Mouse (Mus musculus) heart, embryonic 16.5 days (tissue): ENCODE measurements around the gene St3gal3. TPM values are rescaled to one million over a fixed set of nuclear protein-coding genes. Genes with fewer than 3 reads are reported as not detected.

Experiments
- ATAC-seq: fragments of 200-750 bp; cut with Nextera tagmentation; replicated peaks from 2 replicates; pipeline ENCODE4 v1.8.0; 2017; ENCODE audit warnings: moderate number of reproducible peaks; ENCODE audit not compliant: insufficient read depth, low FRiP score; ENCODE audit errors: extremely low read depth
- H3K27ac ChIP-seq: fragments of 300-500 bp; sonication (generic); 2 replicates; pipeline ENCODE4 v1.5.1; 2014; ENCODE audit warnings: mild to moderate bottlenecking, low read length, control low read depth, moderate library complexity
- H3K27me3 ChIP-seq: fragments of 300-500 bp; sonication (generic); 2 replicates; pipeline ENCODE4 v1.6.1; 2014; ENCODE audit warnings: low read length, mixed read lengths; ENCODE audit not compliant: control insufficient read depth, insufficient read depth
- H3K36me3 ChIP-seq: fragments of 300-500 bp; sonication (generic); 2 replicates; pipeline ENCODE4 v1.6.1; 2014; ENCODE audit not compliant: control insufficient read depth, insufficient read depth
- H3K4me1 ChIP-seq: fragments of 300-500 bp; sonication (generic); 2 replicates; pipeline ENCODE4 v1.6.1; 2014; ENCODE audit warnings: low read length, mixed read lengths; ENCODE audit not compliant: control insufficient read depth, insufficient read depth
- H3K4me2 ChIP-seq: fragments of 300-500 bp; sonication (generic); 2 replicates; pipeline ENCODE4 v1.6.1; 2014; ENCODE audit warnings: low read depth, mild to moderate bottlenecking, control low read depth, low read length
- H3K4me3 ChIP-seq: fragments of 300-500 bp; sonication (generic); 2 replicates; pipeline ENCODE4 v1.5.1; 2014; ENCODE audit warnings: mild to moderate bottlenecking, control low read depth, low read length
- H3K9ac ChIP-seq: fragments of 300-500 bp; sonication (generic); 2 replicates; pipeline ENCODE4 v1.6.1; 2014; ENCODE audit warnings: low read length, control low read depth
- H3K9me3 ChIP-seq: fragments of 300-500 bp; sonication (generic); replicated peaks from 2 replicates; pipeline ENCODE4 v1.6.1; 2016; ENCODE audit warnings: low read length; ENCODE audit not compliant: control insufficient read depth
- WGBS: fragments of 180-500 bp; shearing (Covaris S2); extraction: QIAGEN DNeasy Blood & Tissue Kit; methylation state at CpG from one replicate; pipeline ENCODE4 v1.1.7; 2014; 5-methylcytosine and 5-hydroxymethylcytosine counted together
- polyA plus RNA-seq: library from polyadenylated mRNA; unstranded; fragments of >200 nt; fragmentation: Nextera tagmentation; extraction: Ambion mirVana; gene quantifications from 2 replicates; pipeline ENCODE4 v1.2.1, GENCODE M21; 2015

St3gal3 gene
- polyA plus RNA-seq, 1 experiment from 2014 or later, result 7.8 TPM

- Histone ChIP-seq H3K27me3 (no peaks in the 10 kb centered on the region), H3K4me1 (peaks cover 21% of the 10 kb centered on the region), H3K27ac (peak within 1 kb of the TSS; percentile 33; the same call in 1 of the 2 replicates), H3K9ac (peak within 1 kb of the TSS; percentile 90), H3K9me3 (no peaks in the 10 kb centered on the region), H3K36me3 (peaks cover 19% of the 10 kb centered on the region), H3K4me2 (peak within 1 kb of the TSS; percentile 86), H3K4me3 (peak within 1 kb of the TSS; percentile 89)
- peak; percentile 83 for ATAC-seq
- 0% methylated on average over 37 of the region's 37 CpGs for WGBS
Measured at GRCm38 (mm10) chr4:117887133-117887532, 247.6 kb downstream of the St3gal3 start, which contains the start of gene Atp6v0b. Atp6v0b (minus strand) TSS chr4:117887333.

GRCm38 (mm10) chr4:117886644-117887043 lies 248.1 kb downstream of the St3gal3 start:
- 1% methylated on average over 24 of the region's 24 CpGs for WGBS
- Histone ChIP-seq H3K4me3 (peak overlapping the region; percentile 89), H3K9me3 (no peaks in the 10 kb centered on the region), H3K4me2 (peak overlapping the region; percentile 86), H3K9ac (peak overlapping the region; percentile 90), H3K36me3 (peaks cover 19% of the 10 kb centered on the region), H3K27me3 (no peaks in the 10 kb centered on the region), H3K27ac (peak overlapping the region; percentile 33; the same call in 1 of the 2 replicates), H3K4me1 (peaks cover 21% of the 10 kb centered on the region)
- ATAC-seq, result no peak

GRCm38 (mm10) chr4:117885994-117886393 lies 248.7 kb downstream of the St3gal3 start:
- H3K27me3 ChIP-seq, result no peaks in the 10 kb centered on the region
- no peaks in the 10 kb centered on the region for H3K9me3 ChIP-seq
- H3K4me1 ChIP-seq, result peaks cover 17% of the 10 kb centered on the region
- H3K9ac ChIP-seq, result peak overlapping the region; percentile 90; the same call in 1 of the 2 replicates
- no peak overlapping the region for H3K27ac ChIP-seq
- H3K4me2 ChIP-seq, result peak overlapping the region; percentile 86
- peaks cover 19% of the 10 kb centered on the region for H3K36me3 ChIP-seq
- WGBS, result 80% methylated on average over 9 of the region's 9 CpGs
- peak overlapping the region; percentile 89 for H3K4me3 ChIP-seq
- ATAC-seq, result no peak

- WGBS, result 93% methylated on average over 10 of the region's 10 CpGs
- no peak overlapping the region for H3K27ac ChIP-seq
- H3K9me3 ChIP-seq, result no peaks in the 10 kb centered on the region
- no peak overlapping the region for H3K4me3 ChIP-seq
- no peaks in the 10 kb centered on the region for H3K27me3 ChIP-seq
- peaks cover 19% of the 10 kb centered on the region for H3K36me3 ChIP-seq
- H3K4me1 ChIP-seq, result peaks cover 16% of the 10 kb centered on the region
- no peak overlapping the region for H3K9ac ChIP-seq
- ATAC-seq, result no peak
- H3K4me2 ChIP-seq, result no peak overlapping the region
Measured at GRCm38 (mm10) chr4:117885093-117885492, 249.6 kb downstream of the St3gal3 start.

GRCm38 (mm10) chr4:117884146-117884545 lies 250.6 kb downstream of the St3gal3 start:
- peaks cover 16% of the 10 kb centered on the region for H3K4me1 ChIP-seq
- WGBS, result 88% methylated on average over 1 of the region's 1 CpGs
- H3K9me3 ChIP-seq, result no peaks in the 10 kb centered on the region
- H3K4me3 ChIP-seq, result no peak overlapping the region
- no peak overlapping the region for H3K4me2 ChIP-seq
- no peaks in the 10 kb centered on the region for H3K27me3 ChIP-seq
- no peak overlapping the region for H3K27ac ChIP-seq
- no peak overlapping the region for H3K9ac ChIP-seq
- ATAC-seq, result no peak
- H3K36me3 ChIP-seq, result peaks cover 15% of the 10 kb centered on the region

GRCm38 (mm10) chr4:117882701-117883691 lies 251.7 kb downstream of the St3gal3 start, which contains the start of gene B4galt2:
B4galt2 (minus strand) TSS chr4:117883487.
- peak; percentile 53 for ATAC-seq
- peak within 1 kb of the TSS; percentile 79 for H3K4me3 ChIP-seq
- H3K4me2 ChIP-seq, result peak within 1 kb of the TSS; percentile 62
- peaks cover 15% of the 10 kb centered on the region for H3K36me3 ChIP-seq
- H3K27me3 ChIP-seq, result no peaks in the 10 kb centered on the region
- peaks cover 19% of the 10 kb centered on the region for H3K4me1 ChIP-seq
- H3K9me3 ChIP-seq, result no peaks in the 10 kb centered on the region
- 0 out of 2 replicates have a peak within 1 kb of the TSS, but pooled peaks have one; percentile 30 for H3K27ac ChIP-seq
- WGBS, result 2% methylated on average over 86 of the region's 103 CpGs
- H3K9ac ChIP-seq, result peak within 1 kb of the TSS; percentile 85

Other genes starting within 250 kb of the St3gal3 start
- 229 and 244 TPM in 2 replicates for gene Atp6v0b, start 247.6 kb downstream of the St3gal3 start, polyA plus RNA-seq
- gene Dph2, start 242.9 kb downstream of the St3gal3 start, polyA plus RNA-seq, result 12.5 and 15.1 TPM in 2 replicates
- 43.7 and 49.4 TPM in 2 replicates for gene Ipo13, start 219.9 kb downstream of the St3gal3 start, polyA plus RNA-seq
- 0.70 and 0.85 TPM in 2 replicates for gene Artn, start 205.2 kb downstream of the St3gal3 start, polyA plus RNA-seq
- gene Kdm4a, start 45.1 kb upstream of the St3gal3 start, polyA plus RNA-seq, result 19.0 and 19.4 TPM in 2 replicates
- gene Ptprf, start 156.5 kb upstream of the St3gal3 start, polyA plus RNA-seq, result 22.9 and 27.7 TPM in 2 replicates